Mouse (Mus musculus) gastrocnemius, postnatal 4 days (tissue): Measurements from ENCODE around the gene Ddx52. TPM values are rescaled to one million over a fixed set of nuclear protein-coding genes. Genes with fewer than 3 reads are reported as not detected.

Experiments used
- DNase-seq, 2 experiments: peaks; one replicate each; pipeline ENCODE4 v3.0.0; 2021 to 2022; ENCODE audit warnings: low spot score in 2 of 2, mixed read lengths in 2 of 2
- long read RNA-seq, 2 experiments: library from polyadenylated mRNA; stranded (forward); transcript quantifications; one replicate each; pipeline ENCODE4 v2.0.0; 2021
- total RNA-seq, 2 experiments: library from RNA; stranded (reverse); gene quantifications; 2 replicates each; pipeline ENCODE4 v1.2.3; 2021

Gene Ddx52
- 10 to 100 TPM; 13.3 to 15.3 TPM for total RNA-seq
- long read RNA-seq, experiment 1, transcript Ddx52-201 (15 exons, 3,194 nt), result major isoform, 31 of 33 reads
- long read RNA-seq, experiment 1, partial matches to known transcripts, result 1 of 33 reads
- long read RNA-seq, experiment 1, other reads (novel, unspliced or antisense), result 1 of 33 reads
- long read RNA-seq, experiment 2, transcript Ddx52-201 (15 exons, 3,194 nt), result major isoform, 23 of 31 reads
- long read RNA-seq, experiment 2, partial matches to known transcripts, result 1 of 31 reads
- long read RNA-seq, experiment 2, other reads (novel, unspliced or antisense), result 7 of 31 reads

GRCm38 (mm10) chr11:83941950-83942840 lies at the start of gene Ddx52:
Gene Ddx52 (plus strand): TSS chr11:83942062.
- DNase-seq, result peak; percentile 68 to 89

- peak in 1 of 2 experiments; percentile 13 for DNase-seq
These were observed 48.5 kb upstream of the Ddx52 start for GRCm38 (mm10) chr11:83893325-83893724.

- DNase-seq, result no peak
These were observed 45.1 kb upstream of the Ddx52 start for GRCm38 (mm10) chr11:83896430-83897410.

GRCm38 (mm10) chr11:83897569-83897968 lies 44.3 kb upstream of the Ddx52 start:
- DNase-seq, result no peak

GRCm38 (mm10) chr11:83902812-83903211 lies 39.0 kb upstream of the Ddx52 start:
- no peak for DNase-seq

GRCm38 (mm10) chr11:83905756-83906155 lies 36.1 kb upstream of the Ddx52 start:
- no peak for DNase-seq

- DNase-seq, result no peak
These were observed 33.5 kb upstream of the Ddx52 start for GRCm38 (mm10) chr11:83908376-83908775.

- DNase-seq, result no peak
These were observed 28.0 kb upstream of the Ddx52 start for GRCm38 (mm10) chr11:83913824-83914311.

GRCm38 (mm10) chr11:83914501-83914900 lies 27.4 kb upstream of the Ddx52 start:
- no peak for DNase-seq

GRCm38 (mm10) chr11:83922600-83922999 lies 19.3 kb upstream of the Ddx52 start:
- no peak for DNase-seq

GRCm38 (mm10) chr11:83927097-83927496 lies 14.8 kb upstream of the Ddx52 start:
- DNase-seq, result no peak

- DNase-seq, result no peak
These were observed 9.3 kb upstream of the Ddx52 start for GRCm38 (mm10) chr11:83932506-83933106.

- DNase-seq, result no peak
These were observed 8.5 kb upstream of the Ddx52 start for GRCm38 (mm10) chr11:83933376-83933775.

- peak; percentile 45 to 68 for DNase-seq
These were observed 5.7 kb upstream of the Ddx52 start for GRCm38 (mm10) chr11:83935986-83936665.

- DNase-seq, result no peak
These were observed 3.3 kb upstream of the Ddx52 start for GRCm38 (mm10) chr11:83938556-83938955.

- no peak for DNase-seq
These were observed 15.0 kb downstream of the Ddx52 start for GRCm38 (mm10) chr11:83956822-83957221.

- DNase-seq, result no peak
These were observed 20.1 kb downstream of the Ddx52 start for GRCm38 (mm10) chr11:83961983-83962382.

GRCm38 (mm10) chr11:83963991-83964921 lies 22.4 kb downstream of the Ddx52 start, which contains the start of gene Synrg:
Gene Synrg (plus strand): TSS chr11:83964428.
- DNase-seq, result peak; percentile 88 to 92
